Mouse (Mus musculus) left cerebral cortex, postnatal 25 days (tissue): ENCODE measurements around the gene Rap1a. TPM values are rescaled to one million over a fixed set of nuclear protein-coding genes. Genes with fewer than 3 reads are reported as not detected.

Experiments used
- DNase-seq, 2 experiments: peaks; one replicate each; pipeline ENCODE4 v3.0.0; 2022; ENCODE audit warnings: low spot score in 2 of 2, mixed read lengths in 1 of 2
- intact Hi-C: fragments of 180-260 bp; cut with DNase I; formaldehyde crosslinking; loops from one replicate; pipeline ENCODE4 v1.15.1; 2025
- total RNA-seq, 2 experiments: library from RNA; stranded (reverse); gene quantifications; 2 replicates each; pipeline ENCODE4 v1.2.3; 2021

The Rap1a gene
- total RNA-seq, 2 experiments from 2014 or later, result 71.5 to 76.4 TPM

DNA sequence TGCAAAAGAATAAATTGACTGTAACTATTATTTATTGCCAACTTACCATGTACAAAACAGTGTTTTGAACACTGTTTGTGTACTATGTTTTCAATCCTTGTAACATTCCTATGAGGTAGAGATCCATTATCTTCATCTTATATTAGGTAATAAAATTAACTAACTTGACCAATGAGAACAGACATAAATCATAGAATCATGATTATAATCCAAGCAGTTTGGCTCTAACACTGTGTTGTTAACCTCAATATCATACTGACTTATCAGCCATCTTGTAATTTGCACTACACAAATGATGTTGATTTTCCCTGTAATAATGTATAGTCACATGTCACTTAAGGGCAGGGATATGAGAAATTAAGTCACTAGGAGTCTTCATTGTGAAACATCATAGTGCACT lies 26.6 kb downstream of the Rap1a start:
- intact Hi-C loops, result loop anchor here (5.0 kb wide), 1 partner anchor 123 kb away; no protein-coding TSS in a partner anchor
- no peak for DNase-seq

DNA sequence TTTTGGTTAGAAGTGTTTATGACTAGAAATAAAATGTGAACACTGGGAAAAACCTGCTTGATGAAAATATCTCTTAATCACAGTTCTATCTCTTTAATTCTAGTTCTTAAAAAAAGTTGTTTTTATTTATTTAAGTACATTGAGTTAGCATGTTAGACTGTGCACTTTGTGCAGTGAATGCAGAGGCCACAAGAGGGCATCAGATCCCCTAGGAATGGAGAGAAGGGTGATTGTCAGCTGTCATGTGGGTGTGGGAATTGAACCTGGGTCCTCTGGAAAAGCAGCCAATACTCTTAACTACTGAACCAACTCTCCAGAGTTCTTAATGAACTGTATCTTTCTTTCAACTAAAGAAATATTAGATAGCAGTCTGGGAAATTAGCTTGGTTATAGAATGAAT lies 29.6 kb downstream of the Rap1a start:
- intact Hi-C loops, result loop anchor here (5.0 kb wide), 1 partner anchor 126 kb away; no protein-coding TSS in a partner anchor
- DNase-seq, result no peak

DNA sequence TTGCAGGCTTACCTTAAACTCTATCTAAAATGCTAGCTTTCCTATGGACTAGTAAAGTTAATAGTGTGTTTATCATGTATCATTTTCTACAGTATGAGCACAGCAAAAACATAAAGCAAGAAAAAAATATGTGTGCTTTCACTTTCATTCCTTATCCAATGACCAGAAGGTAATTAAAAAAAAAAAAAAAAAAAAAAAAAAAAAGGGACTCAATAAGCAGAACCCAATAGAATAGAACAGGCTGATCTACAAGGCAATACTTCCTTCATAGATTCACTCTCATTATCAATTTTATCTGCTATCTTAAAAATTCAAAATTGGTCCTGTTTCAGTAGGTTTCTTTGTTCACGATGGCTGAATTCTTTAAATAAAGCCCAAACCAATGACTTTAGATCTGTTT lies 30.3 kb downstream of the Rap1a start:
- DNase-seq, result no peak
- intact Hi-C loops, result loop anchor here (5.0 kb wide), 1 partner anchor 126 kb away; no protein-coding TSS in a partner anchor

DNA sequence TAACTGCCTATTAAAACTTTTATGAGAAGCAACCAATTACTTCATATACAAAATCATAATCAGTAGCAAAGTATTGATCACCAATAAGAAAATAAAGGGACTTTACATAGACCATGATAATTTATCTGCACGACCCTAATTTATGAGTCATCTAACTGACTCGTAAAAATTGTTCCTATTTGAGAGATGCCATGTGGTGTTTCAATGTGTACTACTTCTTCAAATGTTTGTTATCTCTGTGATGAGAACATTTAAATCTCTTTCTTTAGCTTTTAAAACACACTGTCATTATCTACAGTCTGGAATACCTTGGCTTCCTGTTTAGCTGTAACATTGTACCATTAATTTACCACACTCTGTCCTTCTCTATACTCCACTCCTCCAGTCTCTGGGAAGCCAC lies 31.8 kb downstream of the Rap1a start:
- DNase-seq, result no peak
- intact Hi-C loops, result no loop called here

DNA sequence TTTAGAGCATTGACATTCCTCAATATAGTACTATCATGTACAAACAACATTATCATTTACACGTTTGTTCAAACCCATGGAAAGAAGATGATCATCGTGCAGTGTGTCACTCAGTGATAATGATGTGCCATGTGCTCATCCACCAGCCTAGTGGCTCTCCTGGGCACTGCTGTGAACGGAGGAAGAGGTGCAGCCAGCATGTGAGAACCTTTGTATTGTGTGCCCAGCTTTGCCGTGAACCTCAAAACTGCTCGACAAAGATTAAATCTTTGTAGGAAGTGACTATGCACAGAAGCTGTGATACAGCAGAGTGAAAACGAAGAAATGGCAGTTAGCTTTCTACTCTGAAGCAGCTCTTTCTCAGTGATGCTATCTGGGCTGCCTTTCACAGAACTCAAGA lies 32.6 kb downstream of the Rap1a start:
- DNase-seq, result no peak
- intact Hi-C loops, result no loop called here

DNA sequence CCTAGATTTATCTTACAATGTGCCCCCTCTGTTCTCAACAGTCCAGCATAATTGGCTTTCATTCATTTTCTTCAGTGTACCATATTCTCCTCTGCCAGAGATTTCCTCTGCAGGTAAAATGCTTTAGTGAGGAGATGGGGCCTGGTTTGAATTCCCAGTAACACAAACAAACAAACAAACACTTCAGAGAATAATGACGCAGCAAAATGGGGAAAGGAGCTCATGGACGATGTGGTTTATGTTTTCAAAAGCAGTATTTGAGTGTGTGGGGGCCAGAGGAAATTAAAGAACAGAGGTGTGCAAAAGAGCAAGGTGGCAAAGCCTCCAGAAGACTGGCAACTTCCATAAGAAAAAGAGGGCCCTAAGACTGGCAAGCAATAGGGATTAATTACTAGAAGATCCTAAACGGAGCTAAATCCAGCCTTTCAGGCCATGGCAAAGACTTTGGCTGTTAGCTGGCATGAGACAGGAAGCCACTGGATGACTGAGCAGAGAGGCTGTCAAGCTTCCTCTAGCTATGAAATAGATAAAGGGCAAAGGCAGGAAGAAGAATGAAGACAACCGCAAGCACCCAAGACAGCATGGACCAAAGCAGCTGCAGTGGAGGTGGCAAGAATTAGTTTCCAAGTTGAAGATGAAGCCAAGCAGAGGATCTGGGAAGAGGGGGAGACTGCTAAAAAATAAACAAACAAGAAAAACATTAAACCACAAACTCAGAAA lies 37.8 kb downstream of the Rap1a start:
- no peak for DNase-seq
- intact Hi-C loops, result loop anchor here (5.0 kb wide), 1 partner anchor 114 kb away; no protein-coding TSS in a partner anchor

DNA sequence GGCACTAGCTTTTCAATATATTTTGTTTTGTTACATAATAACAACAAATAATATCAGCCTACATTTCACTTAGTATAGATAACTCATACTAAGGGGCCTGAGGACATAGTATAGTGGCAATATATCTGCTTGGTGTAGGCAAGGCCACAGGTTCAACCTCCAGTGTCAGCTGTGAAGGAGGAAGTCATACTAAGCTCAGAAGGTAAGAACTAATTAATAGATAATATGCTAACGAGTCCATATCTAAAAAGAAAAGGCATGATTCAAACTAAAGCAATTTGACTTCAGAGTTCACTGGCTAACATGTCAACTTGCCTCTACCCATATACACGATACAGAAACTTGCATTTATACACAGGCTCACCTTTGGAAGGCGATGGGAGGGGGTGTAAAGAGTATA lies 41.1 kb downstream of the Rap1a start:
- intact Hi-C loops, result loop anchor here (5.0 kb wide), 1 partner anchor 117 kb away; no protein-coding TSS in a partner anchor
- DNase-seq, result no peak

DNA sequence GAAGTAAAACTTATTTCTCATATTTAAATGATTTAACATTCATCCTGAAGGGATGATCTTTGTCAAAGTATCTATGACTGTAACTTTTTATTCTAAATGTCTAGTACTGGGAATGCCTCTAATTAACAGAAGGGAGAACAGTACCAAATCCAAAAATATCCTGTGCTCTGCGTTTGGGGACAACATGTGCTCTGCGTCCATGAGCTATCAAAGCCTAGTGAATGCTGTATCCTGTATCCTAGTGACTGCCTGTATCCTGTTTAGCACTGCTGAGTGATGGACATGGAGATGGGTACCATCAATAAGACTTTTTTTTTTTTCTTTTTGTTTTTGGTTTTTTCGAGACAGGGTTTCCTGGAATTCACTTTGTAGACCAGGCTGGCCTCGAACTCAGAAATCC lies 42.5 kb downstream of the Rap1a start:
- intact Hi-C loops, result no loop called here
- no peak for DNase-seq

DNA sequence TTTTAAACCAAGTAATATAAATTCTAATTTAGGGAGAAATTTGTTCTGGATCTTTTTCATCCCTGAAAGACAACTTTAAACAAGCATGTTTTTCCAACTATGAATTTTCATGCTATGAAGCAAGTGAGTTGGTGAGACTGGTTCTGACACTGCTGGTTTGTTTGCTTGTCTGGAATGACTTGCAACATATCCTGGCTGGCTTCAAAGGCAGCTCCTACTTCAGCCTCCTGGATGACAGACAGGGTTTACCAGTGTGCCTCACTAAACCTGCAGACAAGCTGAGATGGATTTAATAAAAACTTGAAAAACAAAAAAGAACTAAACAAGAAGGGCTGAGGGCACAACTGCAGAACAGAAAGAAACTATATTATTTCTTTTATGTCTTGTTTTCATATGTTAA lies 43.0 kb downstream of the Rap1a start:
- intact Hi-C loops, result no loop called here
- no peak for DNase-seq

DNA sequence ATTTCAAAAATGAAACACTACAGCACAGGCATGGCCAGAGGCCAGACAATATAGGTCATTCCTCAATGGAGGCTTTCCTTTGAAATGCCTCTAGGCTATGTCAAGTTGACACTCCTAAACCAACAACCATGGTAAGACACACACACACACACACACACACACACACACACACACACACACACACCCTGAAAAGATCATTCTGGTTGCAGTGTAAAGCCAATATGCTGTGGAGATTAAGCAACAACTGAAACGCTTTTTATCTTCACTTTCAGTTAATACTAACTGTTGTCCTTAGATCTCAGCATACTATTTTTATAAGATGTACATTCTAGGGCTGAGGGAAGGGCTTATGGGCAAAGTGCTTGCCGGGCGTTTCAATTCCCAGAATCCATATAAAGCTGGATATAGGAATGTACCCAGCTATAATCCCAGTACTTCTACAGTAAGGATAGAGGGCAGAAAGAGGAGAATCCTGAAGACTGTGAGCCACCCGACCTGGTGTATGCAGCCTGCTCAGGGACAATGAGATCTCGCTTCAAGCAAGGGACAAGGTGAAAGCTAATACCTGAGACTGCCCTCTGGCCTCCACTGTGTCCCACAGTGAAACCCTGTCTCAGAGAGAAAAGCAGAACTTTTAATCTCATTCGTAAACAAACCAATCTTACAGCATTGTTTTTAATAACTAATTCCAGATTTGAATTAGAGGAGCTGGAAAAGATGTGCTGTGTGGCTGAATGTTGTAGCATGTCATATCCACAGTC lies 43.6 kb downstream of the Rap1a start:
- intact Hi-C loops, result no loop called here
- no peak for DNase-seq

DNA sequence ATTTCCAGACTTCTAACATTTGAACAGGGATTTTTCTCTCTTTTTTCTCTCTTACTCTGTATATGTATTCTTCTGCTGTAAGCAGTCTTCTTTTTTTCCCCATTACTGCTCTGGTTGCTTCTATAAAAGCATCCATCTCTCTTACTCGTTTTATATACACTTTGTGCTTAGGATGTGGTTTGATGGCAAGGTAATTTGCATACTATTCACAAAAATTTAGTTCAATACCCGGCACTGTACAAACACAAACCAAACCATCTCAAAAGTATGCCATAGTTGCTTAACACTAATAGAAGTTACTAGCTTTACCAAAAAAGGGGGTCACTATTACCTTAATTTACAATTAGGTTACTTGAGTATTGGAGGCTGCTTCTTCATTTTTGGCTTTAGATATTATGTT lies 44.6 kb downstream of the Rap1a start:
- DNase-seq, result no peak
- intact Hi-C loops, result no loop called here

DNA sequence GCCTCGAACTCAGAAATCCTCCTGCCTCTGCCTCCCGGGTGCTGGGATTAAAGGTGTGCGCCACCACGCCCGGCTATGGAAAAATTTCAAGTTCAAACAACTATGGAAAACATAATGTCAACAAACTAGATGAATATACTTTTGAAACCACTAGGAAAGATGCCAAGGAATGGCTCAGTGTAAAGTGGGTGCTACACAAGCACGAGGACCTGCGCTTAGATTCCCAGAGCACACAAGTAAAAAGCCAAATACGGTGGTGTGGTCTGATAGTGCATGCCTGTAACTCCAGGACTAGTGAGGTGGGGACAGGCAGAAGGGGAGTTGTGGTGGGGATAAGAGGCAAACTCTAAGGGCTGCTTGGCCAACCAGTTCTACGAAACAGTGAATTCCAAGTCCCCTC lies 46.0 kb downstream of the Rap1a start:
- no peak for DNase-seq
- intact Hi-C loops, result no loop called here

DNA sequence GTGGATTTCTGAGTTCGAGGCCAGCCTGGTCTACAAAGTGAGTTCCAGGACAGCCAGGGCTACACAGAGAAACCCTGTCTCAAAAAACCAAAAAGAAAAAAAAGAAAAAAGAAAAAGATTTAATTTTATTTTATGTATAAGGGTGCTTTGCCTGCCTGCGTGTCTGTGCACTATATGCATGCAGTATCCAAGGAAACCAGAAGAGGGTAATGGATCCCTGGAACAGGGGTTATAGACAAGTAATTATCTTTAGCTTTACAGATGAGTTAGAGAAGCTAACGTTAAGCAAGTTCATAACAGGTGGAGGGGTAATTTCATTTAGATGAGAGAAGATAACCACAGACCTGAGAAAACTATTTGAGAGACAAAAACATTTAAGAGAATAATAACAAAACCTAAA lies 47.0 kb downstream of the Rap1a start:
- intact Hi-C loops, result no loop called here
- DNase-seq, result no peak

DNA sequence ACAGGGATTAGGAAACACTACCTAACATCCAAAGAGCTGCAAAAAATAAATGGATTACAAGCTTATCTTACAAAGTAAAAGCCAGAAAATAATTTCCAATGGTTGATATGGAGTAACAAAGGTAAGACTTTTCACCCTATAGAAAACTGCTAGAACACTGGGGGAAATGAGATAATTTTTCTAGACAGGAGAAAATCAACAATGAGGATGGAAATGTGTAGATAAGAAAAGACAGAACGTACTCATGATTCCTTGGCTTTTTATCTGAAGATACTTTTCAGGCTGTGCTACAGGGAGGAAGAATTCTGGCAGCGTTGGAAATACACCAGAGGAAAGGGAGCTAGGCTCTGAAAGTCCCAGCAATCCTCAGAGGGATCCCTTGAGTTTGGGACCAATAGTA lies 50.3 kb downstream of the Rap1a start:
- no peak for DNase-seq
- intact Hi-C loops, result no loop called here

DNA sequence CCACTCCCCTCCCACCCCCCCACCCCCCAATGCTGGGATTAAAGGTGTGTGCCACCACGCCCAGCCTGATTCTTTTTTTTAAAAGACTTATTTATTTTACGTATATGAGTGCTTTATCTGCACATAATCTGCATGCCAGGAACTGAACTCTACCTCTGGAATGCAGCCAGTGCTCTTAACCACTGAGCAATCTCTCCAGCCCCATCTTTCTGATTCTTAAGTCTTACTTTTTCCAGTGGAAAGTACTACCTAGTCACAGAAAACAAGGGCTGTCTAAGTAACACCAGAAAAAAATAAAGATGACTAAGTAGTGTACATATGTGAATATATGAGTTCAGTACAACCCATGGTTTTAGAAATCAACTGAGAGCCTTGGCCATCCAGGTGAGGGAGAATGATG lies 54.6 kb downstream of the Rap1a start:
- DNase-seq, result no peak
- intact Hi-C loops, result no loop called here

DNA sequence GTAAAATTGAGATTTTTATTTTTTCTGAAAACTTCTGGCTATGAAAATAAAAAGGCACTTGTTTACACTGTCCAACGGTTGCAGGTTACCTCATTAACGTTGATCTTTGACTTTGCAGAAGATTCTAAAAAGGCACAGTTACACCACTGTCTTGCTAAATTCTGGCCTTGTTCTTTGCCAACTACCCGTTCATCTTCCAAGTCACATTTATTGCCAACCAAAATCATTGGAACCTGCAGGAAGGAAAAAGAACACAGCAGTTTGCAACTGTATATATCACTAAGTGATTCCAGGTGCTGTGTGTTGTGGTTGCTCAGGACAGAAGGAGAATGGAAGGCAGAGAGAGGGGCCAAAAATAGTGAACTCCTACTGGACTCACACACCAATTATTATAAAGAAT lies 63.5 kb downstream of the Rap1a start:
- intact Hi-C loops, result no loop called here
- no peak for DNase-seq

DNA sequence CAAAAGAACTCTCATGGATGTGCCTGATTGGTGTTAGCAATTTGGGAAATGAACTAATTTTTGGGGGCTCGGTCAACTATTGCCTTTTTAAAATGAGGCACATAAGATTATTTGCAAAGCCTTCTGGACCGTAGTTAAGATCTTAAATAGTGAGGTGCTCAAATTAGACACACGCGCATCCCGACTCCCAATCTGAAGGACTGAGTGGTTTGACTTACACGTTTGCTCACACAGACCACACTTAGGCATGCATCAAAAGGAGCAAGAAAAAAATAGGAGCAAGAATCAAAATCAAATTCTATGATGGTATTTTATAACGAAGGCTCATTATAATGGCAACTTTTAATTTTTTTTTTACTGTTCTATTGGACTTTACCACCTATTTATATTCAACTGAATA lies 64.1 kb downstream of the Rap1a start:
- no peak for DNase-seq
- intact Hi-C loops, result no loop called here

DNA sequence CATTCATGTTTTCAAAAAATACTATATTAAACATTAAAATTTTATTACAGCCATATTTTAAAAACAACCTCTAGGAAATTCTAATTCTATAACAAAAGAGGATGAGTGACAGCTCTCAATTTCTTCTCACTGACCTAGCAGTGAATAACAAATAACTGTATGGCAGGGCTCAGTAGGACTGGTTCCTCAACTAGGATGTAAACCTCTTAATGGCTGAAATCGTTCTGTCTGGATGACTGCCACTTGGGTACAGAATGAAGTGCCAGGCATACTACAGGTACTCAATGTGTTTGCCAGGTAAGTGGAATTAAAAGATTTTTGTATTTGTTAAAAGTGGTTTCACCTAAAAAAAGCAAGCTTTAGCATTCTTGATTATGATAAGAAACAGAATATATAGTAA lies 65.0 kb downstream of the Rap1a start:
- intact Hi-C loops, result no loop called here
- DNase-seq, result no peak

DNA sequence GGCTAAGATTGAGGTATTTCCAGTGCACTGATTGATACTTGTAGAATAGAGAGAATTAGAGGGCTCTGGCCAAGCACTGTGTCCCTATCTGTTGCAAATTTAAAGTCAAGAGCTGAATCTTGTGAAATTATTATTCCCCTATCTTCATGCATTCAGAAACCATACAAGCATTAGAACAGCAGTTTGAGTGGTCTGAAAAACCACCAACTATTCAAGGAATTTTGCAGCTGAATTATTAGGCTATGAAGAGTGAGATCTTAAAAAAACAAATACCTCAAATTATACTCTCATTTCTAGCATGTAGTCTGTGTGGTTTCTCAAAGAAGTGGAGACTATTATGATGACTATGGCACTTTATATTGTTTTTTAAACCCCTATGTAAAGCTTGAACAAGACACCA lies 65.9 kb downstream of the Rap1a start:
- DNase-seq, result no peak
- intact Hi-C loops, result no loop called here

DNA sequence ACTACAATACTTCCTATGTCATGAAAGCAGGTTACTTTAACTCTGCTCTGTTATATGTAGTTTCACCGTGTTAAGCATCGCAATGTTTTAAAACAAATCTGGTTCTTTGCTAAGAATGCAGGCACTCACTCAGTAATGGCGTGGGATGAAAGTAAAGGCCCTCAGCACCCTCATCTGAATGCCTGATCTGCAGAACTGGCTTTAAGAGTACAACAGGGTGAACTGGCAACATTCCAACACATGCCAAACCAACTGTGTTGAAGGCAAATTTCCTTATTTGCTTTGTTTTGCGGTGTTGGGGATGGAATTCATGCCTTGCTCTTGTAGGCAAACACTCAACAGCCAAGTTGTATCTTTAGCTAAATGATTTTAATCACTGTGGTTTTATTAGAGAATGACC lies 67.6 kb downstream of the Rap1a start:
- intact Hi-C loops, result no loop called here

DNA sequence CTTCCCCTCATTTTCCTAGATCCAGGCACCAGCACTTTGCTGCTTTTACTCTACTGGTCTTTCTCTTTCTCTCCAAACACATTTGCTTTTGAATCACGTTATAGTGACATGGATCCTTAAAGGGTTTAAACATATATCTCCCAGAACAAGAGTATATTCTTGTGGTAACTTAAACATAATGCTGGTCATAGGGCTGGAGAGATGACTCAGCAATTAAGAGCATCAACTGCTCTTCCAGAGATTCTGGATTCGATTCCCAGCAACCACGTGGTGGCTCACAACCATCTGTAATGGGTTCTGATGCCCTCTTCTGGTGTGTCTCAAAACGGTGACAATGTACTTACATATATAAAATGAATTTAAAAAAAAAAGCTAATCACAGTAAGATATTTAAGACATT lies 68.8 kb downstream of the Rap1a start:
- DNase-seq, result no peak
- intact Hi-C loops, result no loop called here

More for the DNA sequence above, 67.6 kb downstream of the Rap1a start:
- DNase-seq, result no peak
